Mouse (Mus musculus): ENCODE data around the gene Cyp2w1. TPM values are rescaled to one million over a fixed set of nuclear protein-coding genes. Genes with fewer than 3 reads are reported as not detected.

The Cyp2w1 gene
- total and polyA plus RNA-seq, 3 experiments, result not detected

DNA sequence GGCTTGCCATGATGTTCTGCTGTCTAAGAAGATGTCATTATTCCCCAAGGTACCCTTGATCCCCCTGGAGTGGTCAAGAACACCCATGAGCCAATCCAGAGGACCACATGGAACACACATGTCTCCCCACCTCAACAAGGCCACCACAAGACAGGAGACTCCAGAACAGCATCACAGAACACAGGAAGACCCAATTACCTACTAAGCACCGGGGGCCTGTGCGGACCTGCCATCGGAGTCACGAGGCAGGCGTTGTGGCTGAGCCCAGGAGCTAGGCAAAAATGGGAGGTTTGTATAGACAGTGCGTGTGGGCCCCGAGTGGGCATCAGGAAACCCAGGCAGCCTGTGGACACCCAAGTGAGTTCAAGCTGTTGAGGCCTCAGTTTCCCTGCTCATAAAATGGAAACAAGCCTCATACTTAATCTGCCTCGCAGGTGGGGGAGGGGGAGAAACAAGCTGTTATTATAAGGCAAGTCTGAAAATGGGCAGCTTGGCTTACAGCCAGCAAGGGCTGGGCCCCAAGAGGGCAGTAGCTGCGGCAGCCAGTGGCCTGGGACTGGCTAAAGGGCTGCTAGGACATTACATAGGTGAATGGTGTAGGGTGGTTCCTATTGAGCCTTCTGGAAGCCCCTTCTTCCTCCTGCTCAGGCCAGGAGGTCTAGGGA lies 29.0 kb upstream of the Cyp2w1 start:
- H3K9ac ChIP-seq (ENCODE audit: low read depth, low read length), result no peak overlapping the region
- H3K27ac ChIP-seq, result no peak overlapping the region
- H3K4me1 ChIP-seq (ENCODE audit: control insufficient read depth, insufficient read depth, low read length), result no peaks in the 10 kb centered on the region; the same call in 1 of the 2 replicates
- no peak overlapping the region for H3K4me3 ChIP-seq
- 77% methylated on average over 9 of the region's 9 CpGs for WGBS
- intact Hi-C loops (cut with DNase I), result loop anchor here (5.0 kb wide), 1 partner anchor 41 kb away; no protein-coding TSS in a partner anchor
- no peaks in the 10 kb centered on the region for H3K27me3 ChIP-seq (ENCODE audit: control insufficient read depth, insufficient read depth, low read length)
- H3K79me2 ChIP-seq (replicated peaks; ENCODE audit: control insufficient read depth, insufficient read depth, low read length), result no peaks in the 10 kb centered on the region
- H3K36me3 ChIP-seq (ENCODE audit: control insufficient read depth, insufficient read depth, low read length), result no peaks in the 10 kb centered on the region
- no peak for DNase-seq
- TF ChIP-seq CTCF (IDR thresholded peaks at IDR 0.05) (no peak), POLR2A (IDR thresholded peaks at IDR 0.05; ENCODE audit: insufficient read depth, low read depth, low read length) (no peak), EP300 (IDR thresholded peaks at IDR 0.05; ENCODE audit: insufficient read depth, low read depth, low read length) (no peak)

DNA sequence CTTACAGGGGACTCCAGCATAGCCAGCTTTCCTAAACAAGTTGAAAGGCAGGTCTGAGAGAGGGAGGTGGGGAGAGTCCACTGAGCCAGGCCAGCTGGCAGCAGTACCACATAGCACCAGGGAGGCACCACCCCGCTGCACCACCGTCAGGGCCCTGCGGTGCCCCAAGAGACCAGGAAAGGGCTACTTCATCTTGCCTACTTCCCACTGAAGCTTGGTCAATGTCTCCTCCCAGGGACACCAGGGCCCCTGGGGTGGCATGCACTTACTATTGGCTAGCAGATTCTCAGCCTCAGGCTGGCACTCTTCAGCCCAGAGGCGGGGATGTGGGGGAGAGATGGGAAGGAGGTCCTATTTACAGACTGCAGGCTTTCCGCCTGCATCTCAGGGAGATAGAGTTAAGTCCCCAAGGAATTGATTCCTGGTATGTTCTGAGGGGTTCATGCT lies 28.3 kb upstream of the Cyp2w1 start:
- Histone ChIP-seq H3K36me3 (ENCODE audit: control insufficient read depth, insufficient read depth, low read length) (no peaks in the 10 kb centered on the region), H3K27ac (no peak overlapping the region), H3K4me1 (ENCODE audit: control insufficient read depth, insufficient read depth, low read length) (no peaks in the 10 kb centered on the region; the same call in 1 of the 2 replicates), H3K9ac (ENCODE audit: low read depth, low read length) (no peak overlapping the region), H3K4me3 (no peak overlapping the region), H3K27me3 (ENCODE audit: control insufficient read depth, insufficient read depth, low read length) (no peaks in the 10 kb centered on the region), H3K79me2 (replicated peaks; ENCODE audit: control insufficient read depth, insufficient read depth, low read length) (no peaks in the 10 kb centered on the region)
- peak in 1 of 2 experiments; percentile 22 for DNase-seq
- intact Hi-C loops (cut with DNase I), result loop anchor here (5.0 kb wide), 1 partner anchor 42 kb away; no protein-coding TSS in a partner anchor
- TF ChIP-seq EP300 (IDR thresholded peaks at IDR 0.05; ENCODE audit: insufficient read depth, low read depth, low read length) (no peak), POLR2A (IDR thresholded peaks at IDR 0.05; ENCODE audit: insufficient read depth, low read depth, low read length) (no peak), CTCF (IDR thresholded peaks at IDR 0.05) (no peak)
- 35% methylated on average over 5 of the region's 5 CpGs for WGBS

DNA sequence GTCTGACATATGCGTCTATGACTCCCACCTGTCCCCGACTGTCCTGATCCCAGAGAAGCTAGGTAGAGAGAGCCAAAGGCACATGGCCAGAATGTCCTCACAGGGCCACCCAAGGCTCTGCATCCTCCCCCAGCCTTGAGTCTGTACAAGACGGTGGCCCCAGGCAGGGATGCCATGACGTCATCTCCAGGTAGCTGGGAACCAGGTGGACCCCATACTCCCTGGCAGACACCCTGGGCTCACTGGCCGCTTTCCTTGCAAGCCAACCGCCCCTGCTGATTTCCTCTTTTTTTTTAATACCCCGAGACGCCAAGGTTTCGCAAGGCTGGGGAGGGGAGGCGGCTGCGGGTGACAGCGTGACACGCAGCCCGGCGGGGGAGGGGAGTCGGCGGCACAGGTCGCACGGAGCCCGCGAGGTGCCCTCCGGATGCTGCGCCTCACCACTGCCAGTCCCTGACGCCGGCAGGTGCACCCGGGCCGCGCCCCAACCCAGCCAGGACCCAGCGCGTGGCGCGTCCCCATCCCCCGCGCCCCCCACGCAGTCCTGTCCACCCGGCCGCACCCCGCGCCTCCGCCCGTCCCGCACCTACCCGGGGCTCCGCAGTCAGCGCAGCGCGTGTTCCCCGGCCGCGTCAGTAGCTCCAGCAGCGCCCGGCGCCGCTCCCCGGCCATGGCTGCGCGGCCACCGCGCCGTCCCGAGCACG lies 27.6 kb upstream of the Cyp2w1 start:
- Histone ChIP-seq H3K27ac (no peak overlapping the region), H3K4me3 (peak overlapping the region; percentile 50), H3K36me3 (ENCODE audit: control insufficient read depth, insufficient read depth, low read length) (no peaks in the 10 kb centered on the region), H3K4me1 (ENCODE audit: control insufficient read depth, insufficient read depth, low read length) (no peaks in the 10 kb centered on the region; the same call in 1 of the 2 replicates), H3K27me3 (ENCODE audit: control insufficient read depth, insufficient read depth, low read length) (no peaks in the 10 kb centered on the region), H3K9ac (ENCODE audit: low read depth, low read length) (peak overlapping the region; percentile 46), H3K79me2 (replicated peaks; ENCODE audit: control insufficient read depth, insufficient read depth, low read length) (no peaks in the 10 kb centered on the region)
- peak; percentile 47 to 61 for DNase-seq
- intact Hi-C loops (cut with DNase I), result loop anchor here (5.0 kb wide), 1 partner anchor 43 kb away; no protein-coding TSS in a partner anchor
- WGBS, result 3% methylated on average over 60 of the region's 62 CpGs
- TF ChIP-seq CTCF (IDR thresholded peaks at IDR 0.05) (no peak), EP300 (IDR thresholded peaks at IDR 0.05; ENCODE audit: insufficient read depth, low read depth, low read length) (no peak), POLR2A (IDR thresholded peaks at IDR 0.05; ENCODE audit: insufficient read depth, low read depth, low read length) (no peak)

GRCm38 (mm10) chr5:139325395-139325966 lies 26.9 kb upstream of the Cyp2w1 start, which contains the start of gene Adap1:
Gene Adap1 (minus strand): TSS chr5:139325622.
- intact Hi-C loops (cut with DNase I), result no loop called here
- TF ChIP-seq POLR2A (IDR thresholded peaks at IDR 0.05; ENCODE audit: insufficient read depth, low read depth, low read length), result no peak
- TF ChIP-seq CTCF (IDR thresholded peaks at IDR 0.05), result peak; percentile 66
- 9% methylated on average over 60 of the region's 61 CpGs for WGBS
- H3K9ac ChIP-seq (ENCODE audit: low read depth, low read length), result peak within 1 kb of the TSS; percentile 46
- H3K27me3 ChIP-seq (ENCODE audit: control insufficient read depth, insufficient read depth, low read length), result no peaks in the 10 kb centered on the region
- no peaks in the 10 kb centered on the region for H3K79me2 ChIP-seq (replicated peaks; ENCODE audit: control insufficient read depth, insufficient read depth, low read length)
- peak; percentile 73 to 76 for DNase-seq
- H3K4me3 ChIP-seq, result peak within 1 kb of the TSS; percentile 50
- H3K4me1 ChIP-seq (ENCODE audit: control insufficient read depth, insufficient read depth, low read length), result no peaks in the 10 kb centered on the region; the same call in 1 of the 2 replicates
- no peaks in the 10 kb centered on the region for H3K36me3 ChIP-seq (ENCODE audit: control insufficient read depth, insufficient read depth, low read length)
- no peak within 1 kb of the TSS for H3K27ac ChIP-seq

DNA sequence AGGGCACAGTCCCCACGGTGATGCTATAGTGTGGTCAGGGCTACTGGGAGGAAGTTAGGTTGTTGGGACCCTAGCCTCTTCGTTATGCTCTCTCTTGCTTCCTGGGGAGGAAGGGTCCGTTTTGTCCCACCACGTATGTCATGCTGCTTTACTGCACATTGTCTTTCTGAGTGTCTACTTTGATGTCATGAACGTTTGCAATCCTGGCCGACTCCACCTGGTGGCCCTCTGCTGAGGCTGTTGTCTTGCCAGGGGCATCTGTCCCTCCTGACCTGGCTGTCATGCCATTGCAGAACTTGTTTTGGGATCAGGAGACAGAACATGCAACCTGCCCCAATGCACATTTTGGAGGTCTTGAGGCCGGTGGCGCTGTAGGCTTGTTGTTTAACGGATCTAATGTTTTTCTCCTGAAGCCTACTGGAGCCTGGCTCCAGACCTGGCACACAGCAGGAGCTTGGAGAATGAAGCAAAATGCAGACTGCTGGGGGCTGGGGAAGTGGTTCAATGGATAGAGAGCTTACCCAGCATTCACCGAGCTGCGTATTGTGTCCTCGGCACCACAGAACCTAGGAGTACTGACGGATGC lies 26.2 kb upstream of the Cyp2w1 start:
- H3K27me3 ChIP-seq (ENCODE audit: control insufficient read depth, insufficient read depth, low read length), result no peaks in the 10 kb centered on the region
- 78% methylated on average over 13 of the region's 13 CpGs for WGBS
- TF ChIP-seq POLR2A (IDR thresholded peaks at IDR 0.05; ENCODE audit: insufficient read depth, low read depth, low read length), result no peak
- TF ChIP-seq CTCF (IDR thresholded peaks at IDR 0.05), result no peak
- TF ChIP-seq EP300 (IDR thresholded peaks at IDR 0.05; ENCODE audit: insufficient read depth, low read depth, low read length), result no peak
- no peaks in the 10 kb centered on the region; the same call in 1 of the 2 replicates for H3K4me1 ChIP-seq (ENCODE audit: control insufficient read depth, insufficient read depth, low read length)
- no peaks in the 10 kb centered on the region for H3K36me3 ChIP-seq (ENCODE audit: control insufficient read depth, insufficient read depth, low read length)
- intact Hi-C loops (cut with DNase I), result no loop called here
- DNase-seq, result no peak
- H3K9ac ChIP-seq (ENCODE audit: low read depth, low read length), result no peak overlapping the region
- H3K79me2 ChIP-seq (replicated peaks; ENCODE audit: control insufficient read depth, insufficient read depth, low read length), result no peaks in the 10 kb centered on the region
- H3K27ac ChIP-seq, result no peak overlapping the region
- no peak overlapping the region for H3K4me3 ChIP-seq

All from heart, adult 2 months (tissue).